Comparison of ENCODE assay signal across 7 mouse cellular contexts in the genomic region with DNA sequence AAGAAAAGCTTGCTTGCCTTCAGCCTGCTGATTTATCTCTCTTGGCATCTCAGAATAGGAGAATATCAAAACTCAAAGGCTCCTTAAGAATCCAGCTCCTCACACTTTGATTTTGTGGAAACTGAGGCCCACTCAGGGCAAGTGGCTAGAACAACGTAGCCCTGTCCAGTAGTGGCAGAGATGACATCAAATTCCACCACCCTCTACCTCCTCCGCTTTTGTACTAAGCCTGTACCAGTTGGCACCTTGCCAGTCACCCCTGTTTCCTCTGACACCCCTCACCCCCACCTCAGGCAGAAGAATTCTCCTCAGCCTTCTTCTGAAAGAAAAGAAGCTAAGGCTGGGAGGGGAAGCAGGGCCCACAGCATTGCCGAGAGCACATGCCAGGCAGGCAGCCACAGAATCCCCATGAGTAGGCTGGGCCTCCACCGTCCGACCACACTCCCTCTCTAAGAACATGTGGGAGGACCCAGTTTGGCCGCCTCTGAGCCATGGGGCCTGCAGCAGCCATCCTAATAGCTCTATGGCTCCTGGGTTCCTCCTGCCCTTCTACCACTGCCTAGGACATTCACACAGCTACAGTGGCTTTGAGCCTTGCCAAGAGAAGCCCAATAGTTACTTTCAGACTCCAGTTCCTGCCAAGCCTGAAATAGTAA.
A peak's percentile ranks its signal among the peaks of the same experiment; 100 is the strongest.
DNase-seq lines count a peak whose midpoint lies in the region; ATAC-seq and TF ChIP-seq lines count a peak whose summit lies in the region.

No protein-coding gene starts in this region.

- no peaks in the 10 kb centered on the region for H3K9me3 ChIP-seq in neural tube, embryonic 11.5 days (ENCODE audit: control insufficient read depth, low read length)
- H3K9me3 ChIP-seq in neural tube, embryonic 12.5 days, result no peaks in the 10 kb centered on the region

- H3K27me3 ChIP-seq in neural tube, embryonic 11.5 days (ENCODE audit: control insufficient read depth, insufficient read depth, low read length), result peaks cover 3% of the 10 kb centered on the region; the same call in 1 of the 2 replicates
- peaks cover 11% of the 10 kb centered on the region for H3K27me3 ChIP-seq in neural tube, embryonic 12.5 days (replicated peaks)

- DNase-seq in neural tube, embryonic 11.5 days (ENCODE audit: low spot score), result no peak
- DNase-seq in neural tube, embryonic 10.5 days (ENCODE audit: extremely low spot score, low spot score), result no peak
- peak; percentile 23 to 60 for DNase-seq in frontal cortex, adult 2 months (ENCODE audit: extremely low spot score in 1 of 2, low spot score in 1 of 2)
- DNase-seq in heart, postnatal 25 days (ENCODE audit: low spot score), result peak; percentile 65
- peak; percentile 24 to 44 for DNase-seq in left cerebral cortex, adult 2 months (ENCODE audit: extremely low spot score in 1 of 2, low spot score in 2 of 2)
- DNase-seq in spleen, postnatal 14 days (ENCODE audit: low spot score in 2 of 2), result no peak

- H3K4me3 ChIP-seq in neural tube, embryonic 11.5 days (ENCODE audit: low read depth, low read length), result no peak overlapping the region
- H3K4me3 ChIP-seq in left cerebral cortex, adult 2 months, result no peak overlapping the region
- no peak overlapping the region for H3K4me3 ChIP-seq in neural tube, embryonic 12.5 days

- H3K9ac ChIP-seq in neural tube, embryonic 11.5 days (ENCODE audit: low read length), result no peak overlapping the region
- H3K9ac ChIP-seq in neural tube, embryonic 12.5 days, result no peak overlapping the region

- H3K27ac ChIP-seq in neural tube, embryonic 11.5 days (ENCODE audit: low read depth, low read length), result peak overlapping the region; percentile 29; the same call in 1 of the 2 replicates
- H3K27ac ChIP-seq in left cerebral cortex, adult 2 months, result peak overlapping the region; percentile 66
- H3K27ac ChIP-seq in neural tube, embryonic 12.5 days, result no peak overlapping the region

- no peaks in the 10 kb centered on the region for H3K36me3 ChIP-seq in neural tube, embryonic 11.5 days (ENCODE audit: control insufficient read depth, insufficient read depth, low read length)
- H3K36me3 ChIP-seq in neural tube, embryonic 12.5 days, result no peaks in the 10 kb centered on the region

- intact Hi-C loops in heart, postnatal 25 days (cut with DNase I), result loop anchor here (5.0 kb wide), 2 partner anchors 43 to 62 kb away; no protein-coding TSS in a partner anchor
- intact Hi-C loops in left cerebral cortex, adult 2 months (cut with DNase I), result loop anchor here (5.0 kb wide), 1 partner anchor 62 kb away; no protein-coding TSS in a partner anchor

- 44% methylated on average over 6 of the region's 6 CpGs for WGBS in neural tube, embryonic 11.5 days
- 42% methylated on average over 6 of the region's 6 CpGs for WGBS in neural tube, embryonic 12.5 days

- no peak for ATAC-seq in neural tube, embryonic 11.5 days (ENCODE audit: insufficient read depth, low FRiP score, low TSS enrichment)
- ATAC-seq in neural tube, embryonic 12.5 days (ENCODE audit: low FRiP score, low read depth), result 0 out of 2 replicates have a peak, but pooled peaks have one; percentile 48

- no peak overlapping the region for H3K4me2 ChIP-seq in neural tube, embryonic 11.5 days (ENCODE audit: low read depth)
- no peak overlapping the region for H3K4me2 ChIP-seq in neural tube, embryonic 12.5 days (replicated peaks)

- TF ChIP-seq CTCF in left cerebral cortex, adult 2 months (IDR thresholded peaks at IDR 0.05), result no peak

- peaks cover 8% of the 10 kb centered on the region for H3K4me1 ChIP-seq in neural tube, embryonic 11.5 days (ENCODE audit: control insufficient read depth, insufficient read depth, low read length)
- H3K4me1 ChIP-seq in neural tube, embryonic 12.5 days, result peaks cover 19% of the 10 kb centered on the region

Comparison
In these comparisons a context has a peak if more than half of its experiments do, and no peak if none do; other contexts are left out.
1. DNase-seq: peak in frontal cortex, adult 2 months (2 of 2), heart, postnatal 25 days (single experiment) and left cerebral cortex, adult 2 months (2 of 2); none in neural tube, embryonic 11.5 days (single experiment), neural tube, embryonic 10.5 days (single experiment) and spleen, postnatal 14 days (0 of 2).